Mouse (Mus musculus) liver, embryonic 16.5 days (tissue): ENCODE measurements around the gene Bcl2l10. TPM values are rescaled to one million over a fixed set of nuclear protein-coding genes. Genes with fewer than 3 reads are reported as not detected.

Source experiments
- ATAC-seq: fragments of 200-750 bp; cut with Nextera tagmentation; 2 replicates; pipeline ENCODE4 v1.8.0; 2017; ENCODE audit warnings: low read depth, mild to moderate bottlenecking, moderate number of reproducible peaks, moderate library complexity
- H3K27ac ChIP-seq: fragments of 300-500 bp; sonication (generic); 2 replicates; pipeline ENCODE4 v1.5.1; 2014; ENCODE audit warnings: mild to moderate bottlenecking, low read length
- H3K27me3 ChIP-seq: fragments of 300-500 bp; sonication (generic); 2 replicates; pipeline ENCODE4 v1.6.1; 2014; ENCODE audit warnings: low read depth, low read length, mixed read lengths; ENCODE audit not compliant: control insufficient read depth, insufficient read depth
- H3K36me3 ChIP-seq: fragments of 300-500 bp; sonication (generic); 2 replicates; pipeline ENCODE4 v1.6.1; 2014; ENCODE audit warnings: mild to moderate bottlenecking; ENCODE audit not compliant: control insufficient read depth, insufficient read depth
- H3K4me1 ChIP-seq: fragments of 300-500 bp; sonication (generic); 2 replicates; pipeline ENCODE4 v1.6.1; 2014; ENCODE audit warnings: low read depth, low read length, mixed read lengths; ENCODE audit not compliant: control insufficient read depth
- H3K4me2 ChIP-seq: fragments of 300-500 bp; sonication (generic); 2 replicates; pipeline ENCODE4 v1.6.1; 2014; ENCODE audit warnings: low read depth, low read length, mixed read lengths
- H3K4me3 ChIP-seq: fragments of 300-500 bp; sonication (generic); 2 replicates; pipeline ENCODE4 v1.5.1; 2014; ENCODE audit warnings: low read depth, mild to moderate bottlenecking, low read length
- H3K9ac ChIP-seq: fragments of 300-500 bp; sonication (generic); 2 replicates; pipeline ENCODE4 v1.6.1; 2014; ENCODE audit warnings: low read depth, low read length
- H3K9me3 ChIP-seq: fragments of 300-500 bp; sonication (generic); replicated peaks from 2 replicates; pipeline ENCODE4 v1.6.1; 2016; ENCODE audit warnings: low read length; ENCODE audit not compliant: control insufficient read depth
- WGBS: fragments of 180-500 bp; shearing (Covaris S2); extraction: QIAGEN DNeasy Blood & Tissue Kit; methylation state at CpG from one replicate; pipeline ENCODE4 v1.1.7; 2014; ENCODE audit not compliant: insufficient replicate concordance; 5-methylcytosine and 5-hydroxymethylcytosine counted together
- polyA plus RNA-seq: library from polyadenylated mRNA; unstranded; fragments of >200 nt; fragmentation: Nextera tagmentation; extraction: Ambion mirVana; gene quantifications from 2 replicates; pipeline ENCODE4 v1.2.1, GENCODE M21; 2015

Gene Bcl2l10
- polyA plus RNA-seq, 1 experiment from 2014 or later: not detected

DNA sequence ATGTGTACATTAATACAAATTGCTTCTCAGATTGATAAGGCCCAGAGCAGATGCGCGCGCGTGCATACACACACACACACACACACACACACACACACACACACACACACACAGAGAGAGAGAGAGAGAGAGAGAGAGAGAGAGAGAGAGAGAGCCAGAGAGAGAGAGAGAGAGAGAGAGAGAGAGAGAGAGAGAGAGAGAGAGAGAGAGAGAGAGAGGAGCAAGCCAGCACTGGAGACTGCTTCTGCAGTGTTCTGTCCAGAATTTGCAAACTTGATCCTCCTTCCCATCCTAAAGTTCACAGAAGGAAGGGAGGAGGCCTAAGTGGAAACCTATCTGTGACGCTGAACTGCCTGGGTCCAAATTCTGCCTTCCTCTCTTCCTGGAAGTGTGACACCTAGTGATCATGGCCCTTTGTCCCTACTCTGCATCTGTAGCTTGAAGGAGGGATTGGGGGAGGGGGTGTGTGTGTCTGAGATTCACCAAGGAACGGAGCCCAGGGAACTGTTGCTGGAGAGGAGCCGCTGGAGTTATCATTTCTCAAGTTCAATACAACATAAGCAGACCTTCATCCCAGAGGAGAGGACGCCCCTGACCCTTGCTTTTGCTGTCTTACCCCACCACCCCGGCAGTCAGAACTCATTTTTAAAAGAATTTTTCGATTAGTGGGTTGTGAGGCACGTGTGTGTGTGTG is 34.3 kb upstream of the Bcl2l10 start:
- no peak overlapping the region for H3K27ac ChIP-seq
- no peak for ATAC-seq
- 38% methylated on average over 11 of the region's 11 CpGs for WGBS

DNA sequence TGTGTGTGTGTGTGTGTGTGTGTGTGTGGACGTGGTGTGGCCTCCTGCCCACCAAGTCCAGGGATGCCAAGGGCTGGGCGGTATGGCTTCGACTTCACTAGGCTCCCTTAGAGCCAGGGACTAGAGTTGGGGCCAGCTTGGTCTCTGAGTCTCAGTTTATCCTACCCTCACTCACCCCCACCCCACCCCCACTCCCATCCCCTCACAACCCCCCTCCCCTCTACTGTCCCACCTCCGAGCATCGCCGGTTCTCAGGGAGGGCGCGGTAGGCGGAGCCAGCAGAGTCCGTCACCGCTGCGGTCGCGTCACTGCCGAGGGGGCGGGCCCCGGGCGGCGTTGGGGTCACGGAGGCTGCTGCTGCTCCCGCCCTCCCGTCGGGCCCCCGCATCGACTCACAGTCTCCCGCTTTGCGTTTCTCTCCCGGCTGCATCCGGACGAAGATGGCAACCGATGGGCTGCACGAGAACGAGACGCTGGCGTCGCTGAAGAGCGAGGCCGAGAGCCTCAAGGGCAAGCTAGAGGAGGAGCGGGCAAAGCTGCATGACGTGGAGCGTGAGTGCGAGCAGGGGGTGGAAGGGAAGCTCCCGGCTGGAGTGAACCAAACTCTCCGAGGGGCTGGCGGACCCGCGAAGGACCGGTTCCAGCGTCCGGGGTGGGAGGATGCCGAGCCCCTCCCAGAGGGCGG is 33.6 kb upstream of the Bcl2l10 start:
- Histone ChIP-seq H3K4me2 (peak overlapping the region; percentile 84), H3K9me3 (no peaks in the 10 kb centered on the region), H3K4me1 (peaks cover 2% of the 10 kb centered on the region; the same call in 1 of the 2 replicates), H3K36me3 (no peaks in the 10 kb centered on the region), H3K4me3 (peak overlapping the region; percentile 64), H3K27me3 (peaks cover 11% of the 10 kb centered on the region), H3K27ac (no peak overlapping the region), H3K9ac (peak overlapping the region; percentile 4; the same call in 1 of the 2 replicates)
- ATAC-seq: peak; percentile 68
- WGBS: under 1% methylated on average over 52 of the region's 52 CpGs

More for the DNA sequence above, 34.3 kb upstream of the Bcl2l10 start:
- no peaks in the 10 kb centered on the region for H3K36me3 ChIP-seq
- H3K9me3 ChIP-seq: no peaks in the 10 kb centered on the region
- peaks cover 2% of the 10 kb centered on the region; the same call in 1 of the 2 replicates for H3K4me1 ChIP-seq
- no peak overlapping the region; the same call in 1 of the 2 replicates for H3K4me3 ChIP-seq
- H3K4me2 ChIP-seq: peak overlapping the region; percentile 84
- peaks cover 11% of the 10 kb centered on the region for H3K27me3 ChIP-seq
- no peak overlapping the region for H3K9ac ChIP-seq

GRCm38 (mm10) chr9:75314517-75315105 is 32.9 kb upstream of the Bcl2l10 start:
- H3K36me3 ChIP-seq: no peaks in the 10 kb centered on the region
- peaks cover 11% of the 10 kb centered on the region for H3K27me3 ChIP-seq
- no peak for ATAC-seq
- H3K4me2 ChIP-seq: peak overlapping the region; percentile 84
- H3K9ac ChIP-seq: peak overlapping the region; percentile 4; the same call in 1 of the 2 replicates
- no peak overlapping the region for H3K27ac ChIP-seq
- H3K4me1 ChIP-seq: peaks cover 2% of the 10 kb centered on the region; the same call in 1 of the 2 replicates
- no peaks in the 10 kb centered on the region for H3K9me3 ChIP-seq
- H3K4me3 ChIP-seq: peak overlapping the region; percentile 64
- WGBS: 11% methylated on average over 22 of the region's 22 CpGs

- ATAC-seq: no peak
- H3K27ac ChIP-seq: no peak overlapping the region
- H3K27me3 ChIP-seq: peaks cover 11% of the 10 kb centered on the region
- H3K36me3 ChIP-seq: no peaks in the 10 kb centered on the region
- peaks cover 2% of the 10 kb centered on the region; the same call in 1 of the 2 replicates for H3K4me1 ChIP-seq
- no peak overlapping the region for H3K9ac ChIP-seq
- no peaks in the 10 kb centered on the region for H3K9me3 ChIP-seq
- no peak overlapping the region for H3K4me3 ChIP-seq
- WGBS: 52% methylated on average over 3 of the region's 3 CpGs
- no peak overlapping the region for H3K4me2 ChIP-seq
These were observed 32.3 kb upstream of the Bcl2l10 start for GRCm38 (mm10) chr9:75315238-75315637.

DNA sequence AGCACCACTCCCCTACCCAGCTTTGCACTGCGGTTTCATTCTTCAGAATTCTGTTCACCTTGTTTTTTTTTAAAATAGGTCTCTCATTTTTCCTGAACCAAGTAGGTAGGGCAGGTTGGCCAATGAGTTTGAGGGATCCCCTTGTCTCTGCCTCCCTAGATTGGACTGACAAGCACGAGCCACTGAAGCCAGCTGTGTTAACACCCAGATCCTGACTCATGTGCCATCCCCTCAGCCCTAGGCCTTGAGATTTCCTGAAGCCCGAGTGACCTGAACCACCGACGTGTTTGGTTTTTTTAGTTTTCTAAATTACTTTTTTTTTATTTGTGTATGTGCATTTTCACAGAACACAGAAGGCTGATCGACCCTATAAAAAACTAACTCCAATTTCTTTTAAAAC is 30.8 kb upstream of the Bcl2l10 start:
- Histone ChIP-seq H3K4me1 (peaks cover 2% of the 10 kb centered on the region; the same call in 1 of the 2 replicates), H3K9me3 (no peaks in the 10 kb centered on the region), H3K36me3 (no peaks in the 10 kb centered on the region), H3K4me2 (no peak overlapping the region), H3K4me3 (no peak overlapping the region), H3K27ac (no peak overlapping the region), H3K9ac (no peak overlapping the region), H3K27me3 (peaks cover 11% of the 10 kb centered on the region)
- no peak for ATAC-seq
- 57% methylated on average over 6 of the region's 6 CpGs for WGBS

GRCm38 (mm10) chr9:75318196-75318595 is 29.4 kb upstream of the Bcl2l10 start:
- H3K36me3 ChIP-seq: no peaks in the 10 kb centered on the region
- H3K27ac ChIP-seq: no peak overlapping the region
- H3K9ac ChIP-seq: no peak overlapping the region
- H3K27me3 ChIP-seq: peaks cover 9% of the 10 kb centered on the region
- H3K9me3 ChIP-seq: no peaks in the 10 kb centered on the region
- peaks cover 2% of the 10 kb centered on the region; the same call in 1 of the 2 replicates for H3K4me1 ChIP-seq
- no peak overlapping the region for H3K4me2 ChIP-seq
- no peak for ATAC-seq
- 85% methylated on average over 2 of the region's 2 CpGs for WGBS
- H3K4me3 ChIP-seq: no peak overlapping the region

DNA sequence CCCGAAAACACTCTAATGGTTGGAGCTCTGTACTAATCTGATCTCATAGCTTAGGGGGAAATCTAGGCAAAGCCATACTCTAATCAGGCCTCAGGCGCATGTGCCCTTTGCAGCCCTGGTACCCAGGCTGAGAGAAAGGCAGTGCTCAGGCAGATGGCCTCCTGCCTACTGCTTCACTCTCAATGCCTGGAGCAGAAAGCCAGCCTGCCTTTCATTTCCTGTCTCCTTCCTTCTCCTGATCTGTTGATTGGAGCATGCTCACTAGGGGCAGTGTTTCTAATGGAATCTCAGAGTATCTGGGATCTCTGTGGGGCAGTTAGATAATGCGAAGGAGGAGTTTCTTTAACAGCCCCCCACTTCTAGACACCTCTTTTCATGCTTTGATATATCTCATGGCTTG is 28.2 kb upstream of the Bcl2l10 start:
- no peaks in the 10 kb centered on the region for H3K4me1 ChIP-seq
- no peaks in the 10 kb centered on the region for H3K9me3 ChIP-seq
- peaks cover 6% of the 10 kb centered on the region for H3K27me3 ChIP-seq
- H3K36me3 ChIP-seq: no peaks in the 10 kb centered on the region
- H3K9ac ChIP-seq: no peak overlapping the region
- H3K4me2 ChIP-seq: no peak overlapping the region
- no peak for ATAC-seq
- H3K4me3 ChIP-seq: no peak overlapping the region
- H3K27ac ChIP-seq: no peak overlapping the region
- WGBS: 59% methylated on average over 3 of the region's 3 CpGs

DNA sequence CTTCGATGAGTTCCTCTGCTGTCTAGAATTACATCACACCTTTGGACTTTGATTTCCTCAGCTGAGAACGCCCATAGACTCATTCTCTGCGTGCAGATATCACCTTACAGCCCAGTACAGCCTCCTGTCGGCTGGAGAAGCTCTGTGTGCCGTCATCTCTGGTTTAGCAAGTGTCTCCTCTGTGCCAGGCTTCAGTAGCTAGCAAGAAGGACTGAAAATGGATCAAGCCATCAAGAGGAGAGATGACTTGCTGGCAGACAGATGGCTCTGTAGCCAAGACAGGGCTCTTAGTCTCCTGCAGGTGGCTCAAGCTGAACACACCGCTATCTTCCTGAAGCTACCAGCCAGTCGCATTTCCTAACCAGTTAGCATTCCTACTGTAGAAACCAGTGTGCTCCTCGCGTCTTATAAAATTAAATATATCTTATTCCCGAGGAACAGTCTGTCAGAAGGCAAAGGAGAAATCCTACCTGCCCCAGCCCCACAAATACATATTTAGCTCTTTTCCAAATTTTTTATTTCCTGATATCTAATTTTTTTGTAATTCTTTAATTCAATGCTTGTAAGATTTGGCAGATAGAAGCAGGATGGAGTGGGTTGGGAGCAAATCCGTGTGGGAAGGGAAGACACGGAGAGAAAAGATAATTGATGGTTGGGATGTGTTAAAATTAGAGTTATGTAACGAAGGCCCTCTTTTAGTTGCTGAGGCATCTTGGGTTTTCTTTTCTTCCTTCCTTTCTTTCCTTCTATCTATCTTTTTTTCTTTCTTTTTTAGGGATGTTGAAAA is 25.3 kb upstream of the Bcl2l10 start:
- 52% methylated on average over 13 of the region's 13 CpGs for WGBS
- no peak overlapping the region for H3K4me3 ChIP-seq
- no peak overlapping the region for H3K4me2 ChIP-seq
- ATAC-seq: no peak
- no peaks in the 10 kb centered on the region for H3K9me3 ChIP-seq
- H3K4me1 ChIP-seq: no peaks in the 10 kb centered on the region
- H3K27ac ChIP-seq: no peak overlapping the region
- H3K9ac ChIP-seq: no peak overlapping the region
- no peaks in the 10 kb centered on the region for H3K27me3 ChIP-seq
- H3K36me3 ChIP-seq: no peaks in the 10 kb centered on the region
